23 mouse cellular contexts compared by ENCODE assay signal in the genomic region with DNA sequence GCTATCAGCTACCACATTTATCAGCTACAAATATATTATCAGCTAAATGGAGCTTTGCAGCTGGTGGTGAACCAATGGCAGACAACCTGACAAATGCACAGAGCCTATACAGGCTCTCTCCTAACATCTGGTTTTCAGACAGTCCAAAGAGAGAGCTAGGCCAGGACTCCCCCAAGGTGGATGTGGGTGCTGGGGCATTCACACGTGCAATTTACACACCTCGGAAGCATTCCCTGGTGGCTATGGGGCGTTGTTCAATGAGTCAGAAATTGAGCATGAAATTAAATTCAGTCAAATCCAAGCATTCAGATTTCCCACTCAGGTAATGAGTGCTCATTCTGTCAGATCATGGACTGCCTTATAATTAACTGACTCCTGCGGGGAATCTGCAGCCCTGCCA. TPM values are rescaled to one million over a fixed set of nuclear protein-coding genes. Genes with fewer than 3 reads are reported as not detected.
A peak's percentile ranks its signal among the peaks of the same experiment; 100 is the strongest.
DNase-seq lines count a peak whose midpoint lies in the region; ATAC-seq and TF ChIP-seq lines count a peak whose summit lies in the region.
"Had no signal": no experiment of that assay in that cellular context is flagged by ENCODE, and none has a peak within 500 bp of the region (broad histone marks: within the 10 kb centered on the region; RNA-seq: fewer than 3 reads in every experiment).

No protein-coding gene starts in this region.

- intact Hi-C loops in heart, postnatal 14 days (cut with DNase I) = no loop called here

- 52% methylated on average over 4 of the region's 4 CpGs for WGBS in hindbrain, postnatal 0 days
- 89% methylated on average over 4 of the region's 4 CpGs for WGBS in hindbrain, embryonic 10.5 days
- 70% methylated on average over 4 of the region's 4 CpGs for whole genome bisulfite sequencing in liver, embryonic 14.5 days (ENCODE audit: insufficient replicate concordance)
- WGBS in kidney, embryonic 14.5 days = 73% methylated on average over 4 of the region's 4 CpGs

- no peak for TF ChIP-seq EP300 in liver, embryonic 14.5 days (IDR thresholded peaks at IDR 0.05; ENCODE audit: low read depth)

- H3K4me1 ChIP-seq in hindbrain, postnatal 0 days (ENCODE audit: insufficient read depth, low read length) = no peaks in the 10 kb centered on the region
- H3K4me1 ChIP-seq in hindbrain, embryonic 10.5 days (replicated peaks) = no peaks in the 10 kb centered on the region
- H3K4me1 ChIP-seq in liver, embryonic 14.5 days (replicated peaks; ENCODE audit: control insufficient read depth in 2 of 2, insufficient read depth in 2 of 2, low read length in 1 of 2) = 0 out of 4 replicates have a peak, but pooled peaks cover 0 to 2% of the 10 kb centered on the region in 2 experiments
- no peaks in the 10 kb centered on the region for H3K4me1 ChIP-seq in kidney, embryonic 14.5 days (ENCODE audit: control insufficient read depth, insufficient read depth, low read length)
- H3K4me1 ChIP-seq: embryonic facial prominence, embryonic 13.5 days; forebrain, embryonic 12.5 days; heart, embryonic 15.5 days had no signal

- no peak overlapping the region for H3K27ac ChIP-seq in hindbrain, postnatal 0 days
- no peak overlapping the region for H3K27ac ChIP-seq in hindbrain, embryonic 10.5 days
- no peak overlapping the region for H3K27ac ChIP-seq in liver, embryonic 14.5 days
- no peak overlapping the region for H3K27ac ChIP-seq in kidney, embryonic 14.5 days (ENCODE audit: low read depth, low read length)
- H3K27ac ChIP-seq: embryonic facial prominence, embryonic 13.5 days; forebrain, embryonic 12.5 days; heart, adult 2 months; heart, embryonic 15.5 days had no signal

- no peak overlapping the region for H3K4me3 ChIP-seq in hindbrain, postnatal 0 days (ENCODE audit: low read length)
- no peak overlapping the region for H3K4me3 ChIP-seq in hindbrain, embryonic 10.5 days
- H3K4me3 ChIP-seq in liver, embryonic 14.5 days (ENCODE audit: insufficient read depth in 1 of 2, low read depth in 2 of 2, low read length in 2 of 2) = no peak overlapping the region
- H3K4me3 ChIP-seq in kidney, embryonic 14.5 days (ENCODE audit: low read length) = no peak overlapping the region
- H3K4me3 ChIP-seq: embryonic facial prominence, embryonic 13.5 days; forebrain, embryonic 12.5 days; heart, adult 2 months; heart, embryonic 15.5 days had no signal

- ATAC-seq in hindbrain, postnatal 0 days = 0 out of 2 replicates have a peak, but pooled peaks have one; percentile 29
- ATAC-seq in liver, embryonic 14.5 days (ENCODE audit: insufficient read depth) = no peak
- no peak for ATAC-seq in kidney, embryonic 14.5 days (ENCODE audit: low FRiP score, low TSS enrichment)
- ATAC-seq: forebrain, embryonic 16.5 days had no signal

- no peaks in the 10 kb centered on the region for H3K9me3 ChIP-seq in hindbrain, postnatal 0 days (ENCODE audit: low read length)
- H3K9me3 ChIP-seq in hindbrain, embryonic 10.5 days = no peaks in the 10 kb centered on the region
- no peaks in the 10 kb centered on the region for H3K9me3 ChIP-seq in liver, embryonic 14.5 days (ENCODE audit: control insufficient read depth, low read length)
- H3K9me3 ChIP-seq in kidney, embryonic 14.5 days (ENCODE audit: control insufficient read depth, low read length) = no peaks in the 10 kb centered on the region
- H3K9me3 ChIP-seq: embryonic facial prominence, embryonic 13.5 days; forebrain, embryonic 12.5 days; heart, embryonic 15.5 days had no signal

- H3K27me3 ChIP-seq in hindbrain, postnatal 0 days (ENCODE audit: insufficient read depth, low read length) = no peaks in the 10 kb centered on the region
- 0 out of 2 replicates have a peak, but pooled peaks cover 5% of the 10 kb centered on the region for H3K27me3 ChIP-seq in hindbrain, embryonic 10.5 days (ENCODE audit: insufficient read depth, poor library complexity, severe bottlenecking)
- H3K27me3 ChIP-seq in liver, embryonic 14.5 days (ENCODE audit: control insufficient read depth, insufficient read depth, low read length) = no peaks in the 10 kb centered on the region
- no peaks in the 10 kb centered on the region; the same call in 1 of the 2 replicates for H3K27me3 ChIP-seq in kidney, embryonic 14.5 days (ENCODE audit: control insufficient read depth, insufficient read depth, low read length)
- H3K27me3 ChIP-seq: embryonic facial prominence, embryonic 13.5 days; forebrain, embryonic 12.5 days; heart, embryonic 15.5 days had no signal

- DNase-seq in heart, adult 11 months = peak; percentile 71
- no peak for DNase-seq in heart, postnatal 14 days
- DNase-seq in hindbrain, postnatal 0 days (ENCODE audit: low spot score) = peak; percentile 36
- no peak for DNase-seq in hindbrain, embryonic 10.5 days (ENCODE audit: low spot score)
- no peak for DNase-seq in liver, embryonic 14.5 days (ENCODE audit: low read depth in 3 of 3, low spot score in 3 of 3)
- DNase-seq in liver = no peak
- peak; percentile 25 for DNase-seq in brain, embryonic 14.5 days (ENCODE audit: low read depth)
- DNase-seq: adrenal gland, postnatal 10 days; cerebellum, adult 11-12 months; cerebellum, adult 9-10 months; cerebellum, postnatal 36 days; gastrocnemius, postnatal 10 days; heart, adult 2 months had no signal

- TF ChIP-seq CTCF in hindbrain, postnatal 0 days (IDR thresholded peaks at IDR 0.05; ENCODE audit: low read depth) = no peak
- TF ChIP-seq CTCF in liver, embryonic 14.5 days (IDR thresholded peaks at IDR 0.05; ENCODE audit: low read depth) = no peak
- no peak for TF ChIP-seq CTCF in brain, embryonic 14.5 days (IDR thresholded peaks at IDR 0.05; ENCODE audit: borderline replicate concordance, extremely low read depth, insufficient read depth, insufficient read length)

- no peaks in the 10 kb centered on the region for H3K36me3 ChIP-seq in hindbrain, postnatal 0 days (ENCODE audit: insufficient read depth, low read length)
- H3K36me3 ChIP-seq in hindbrain, embryonic 10.5 days = no peaks in the 10 kb centered on the region
- H3K36me3 ChIP-seq in liver, embryonic 14.5 days (replicated peaks; ENCODE audit: control insufficient read depth, insufficient read depth, low read depth) = no peaks in the 10 kb centered on the region
- H3K36me3 ChIP-seq in kidney, embryonic 14.5 days (ENCODE audit: control insufficient read depth, insufficient read depth, low read length) = no peaks in the 10 kb centered on the region
- H3K36me3 ChIP-seq: embryonic facial prominence, embryonic 13.5 days; forebrain, embryonic 12.5 days; heart, embryonic 15.5 days had no signal

- TF ChIP-seq POLR2A in brain, embryonic 14.5 days (IDR thresholded peaks at IDR 0.05; ENCODE audit: borderline replicate concordance, extremely low read depth, insufficient read depth, insufficient read length, poor library complexity, severe bottlenecking) = no peak

- H3K9ac ChIP-seq in hindbrain, postnatal 0 days (replicated peaks; ENCODE audit: low read length) = no peak overlapping the region
- no peak overlapping the region for H3K9ac ChIP-seq in liver, embryonic 14.5 days (replicated peaks)
- no peak overlapping the region for H3K9ac ChIP-seq in kidney, embryonic 14.5 days (ENCODE audit: low read depth, low read length)
- H3K9ac ChIP-seq: embryonic facial prominence, embryonic 13.5 days; forebrain, embryonic 12.5 days; heart, embryonic 15.5 days had no signal

- H3K4me2 ChIP-seq in hindbrain, postnatal 0 days (ENCODE audit: low read depth, low read length) = no peak overlapping the region
- peak overlapping the region; percentile 1; the same call in 1 of the 2 replicates for H3K4me2 ChIP-seq in liver, embryonic 14.5 days (ENCODE audit: low read depth)
- no peak overlapping the region for H3K4me2 ChIP-seq in kidney, embryonic 14.5 days (replicated peaks; ENCODE audit: low read depth, low read length)
- H3K4me2 ChIP-seq: embryonic facial prominence, embryonic 13.5 days; forebrain, embryonic 12.5 days; heart, embryonic 11.5 days; heart, embryonic 15.5 days had no signal

RNA-seq across cellular contexts. Expression of gene Fgg, which starts 4.0 kb away (rescaled TPM):
- not detected for total RNA-seq in heart, postnatal 14 days (2021)
- total RNA-seq in hindbrain, postnatal 0 days (2014; rRNA removed) = not detected in 2 replicates
- polyA plus RNA-seq in hindbrain, postnatal 0 days (2015; fragmentation: Nextera tagmentation; extraction: Ambion mirVana) = 0.08 and 0.13 TPM in 2 replicates
- polyA plus RNA-seq in hindbrain, embryonic 10.5 days (2016; fragmentation: Nextera tagmentation; extraction: Ambion mirVana) = not detected in 2 replicates
- polyA plus RNA-seq in liver, embryonic 14.5 days (2012; rRNA removed) = 171 and 249 TPM in 2 replicates
- polyA plus RNA-seq in liver, embryonic 14.5 days (2014; fragmentation: Nextera tagmentation; extraction: Ambion mirVana) = 392 and 442 TPM in 2 replicates
- polyA plus RNA-seq in brain, embryonic 14.5 days (2012; rRNA removed) = 0.08 and 0.16 TPM in 2 replicates
- polyA plus RNA-seq in kidney, embryonic 14.5 days (2014; fragmentation: Nextera tagmentation; extraction: Ambion mirVana) = 0.11 TPM in 1 of 2 replicates, not detected in the other
- total RNA-seq: heart, adult 2 months; heart, postnatal 25 days; MEL had no signal
- polyA plus RNA-seq: C2C12; embryonic facial prominence, embryonic 13.5 days; forebrain, embryonic 12.5 days; frontal cortex, adult 2 months had no signal

RNA-seq across cellular contexts. Expression of gene Fga, which starts 14.3 kb away (rescaled TPM):
- total RNA-seq in heart, postnatal 14 days (2021) = not detected
- not detected in 2 replicates for total RNA-seq in hindbrain, postnatal 0 days (2014; rRNA removed)
- polyA plus RNA-seq in hindbrain, postnatal 0 days (2015; fragmentation: Nextera tagmentation; extraction: Ambion mirVana) = not detected in 2 replicates
- polyA plus RNA-seq in hindbrain, embryonic 10.5 days (2016; fragmentation: Nextera tagmentation; extraction: Ambion mirVana) = not detected in 2 replicates
- polyA plus RNA-seq in liver, embryonic 14.5 days (2012; rRNA removed) = 105 and 203 TPM in 2 replicates
- 436 and 506 TPM in 2 replicates for polyA plus RNA-seq in liver, embryonic 14.5 days (2014; fragmentation: Nextera tagmentation; extraction: Ambion mirVana)
- 0.09 and 0.10 TPM in 2 replicates for polyA plus RNA-seq in brain, embryonic 14.5 days (2012; rRNA removed)
- 0.30 and 0.60 TPM in 2 replicates for polyA plus RNA-seq in kidney, embryonic 14.5 days (2014; fragmentation: Nextera tagmentation; extraction: Ambion mirVana)
- total RNA-seq: heart, adult 2 months; heart, postnatal 25 days; MEL had no signal
- polyA plus RNA-seq: C2C12; embryonic facial prominence, embryonic 13.5 days; forebrain, embryonic 12.5 days; heart, adult 2 months had no signal

RNA-seq across cellular contexts. Expression of gene Fgb, which starts 38.1 kb away (rescaled TPM):
- total RNA-seq in heart, postnatal 14 days (2021) = not detected
- total RNA-seq in hindbrain, postnatal 0 days (2014; rRNA removed) = not detected in 2 replicates
- polyA plus RNA-seq in hindbrain, postnatal 0 days (2015; fragmentation: Nextera tagmentation; extraction: Ambion mirVana) = not detected in 2 replicates
- not detected in 2 replicates for polyA plus RNA-seq in hindbrain, embryonic 10.5 days (2016; fragmentation: Nextera tagmentation; extraction: Ambion mirVana)
- polyA plus RNA-seq in liver, embryonic 14.5 days (2012; rRNA removed) = 85.1 and 184 TPM in 2 replicates
- 330 and 376 TPM in 2 replicates for polyA plus RNA-seq in liver, embryonic 14.5 days (2014; fragmentation: Nextera tagmentation; extraction: Ambion mirVana)
- 0.06 and 0.08 TPM in 2 replicates for polyA plus RNA-seq in brain, embryonic 14.5 days (2012; rRNA removed)
- 1.1 and 1.3 TPM in 2 replicates for polyA plus RNA-seq in kidney, embryonic 14.5 days (2014; fragmentation: Nextera tagmentation; extraction: Ambion mirVana)
- total RNA-seq: heart, adult 2 months; heart, postnatal 25 days; MEL had no signal
- polyA plus RNA-seq: C2C12; embryonic facial prominence, embryonic 13.5 days; forebrain, embryonic 12.5 days; frontal cortex, adult 2 months; heart, adult 2 months had no signal

RNA-seq across cellular contexts. Expression of gene Plrg1, which starts 43.8 kb away (rescaled TPM):
- total RNA-seq in heart, postnatal 14 days (2021) = 10 to 100 TPM; 26.4 to 31.5 TPM
- total RNA-seq in hindbrain, postnatal 0 days (2014; rRNA removed) = 62.7 and 71.2 TPM in 2 replicates
- polyA plus RNA-seq in hindbrain, postnatal 0 days (2015; fragmentation: Nextera tagmentation; extraction: Ambion mirVana) = 74.8 and 77.7 TPM in 2 replicates
- 138 and 139 TPM in 2 replicates for polyA plus RNA-seq in hindbrain, embryonic 10.5 days (2016; fragmentation: Nextera tagmentation; extraction: Ambion mirVana)
- polyA plus RNA-seq in liver, embryonic 14.5 days (2012; rRNA removed) = 26.0 and 34.9 TPM in 2 replicates
- 50.0 and 52.7 TPM in 2 replicates for polyA plus RNA-seq in liver, embryonic 14.5 days (2014; fragmentation: Nextera tagmentation; extraction: Ambion mirVana)
- 87.6 and 101 TPM in 2 replicates for polyA plus RNA-seq in brain, embryonic 14.5 days (2012; rRNA removed)
- 95.2 and 109 TPM in 2 replicates for polyA plus RNA-seq in kidney, embryonic 14.5 days (2014; fragmentation: Nextera tagmentation; extraction: Ambion mirVana)

Comparison
In these comparisons a context has a peak if more than half of its experiments do, and no peak if none do; other contexts are left out.
1. DNase-seq: peak in heart, adult 11 months (single experiment), hindbrain, postnatal 0 days (single experiment) and brain, embryonic 14.5 days (single experiment); none in heart, postnatal 14 days (0 of 2), hindbrain, embryonic 10.5 days (single experiment), liver, embryonic 14.5 days (0 of 3) and liver (single experiment).
2. RNA of gene Fgg, which starts 4.0 kb away (polyA plus RNA-seq): 171 to 442 TPM in liver, embryonic 14.5 days; 0.08 to 0.16 TPM in brain, embryonic 14.5 days, 0.11 TPM in kidney, embryonic 14.5 days, 0.08 to 0.13 TPM in hindbrain, postnatal 0 days and not detected in hindbrain, embryonic 10.5 days; every median in the first group is over 100 times any median in the second.
3. RNA of gene Fga, which starts 14.3 kb away (polyA plus RNA-seq): 105 to 506 TPM in liver, embryonic 14.5 days; 0.30 to 0.60 TPM in kidney, embryonic 14.5 days, 0.09 to 0.10 TPM in brain, embryonic 14.5 days, not detected in hindbrain, postnatal 0 days and not detected in hindbrain, embryonic 10.5 days; every median in the first group is over 10 times any median in the second.
4. RNA of gene Fgb, which starts 38.1 kb away (polyA plus RNA-seq): 85.1 to 376 TPM in liver, embryonic 14.5 days; 1.1 to 1.3 TPM in kidney, embryonic 14.5 days, 0.06 to 0.08 TPM in brain, embryonic 14.5 days, not detected in hindbrain, embryonic 10.5 days and not detected in hindbrain, postnatal 0 days; every median in the first group is over 10 times any median in the second.